Mouse (Mus musculus) heart, embryonic 12.5 days (tissue): ENCODE results near the gene Serpinc1. TPM values are rescaled to one million over a fixed set of nuclear protein-coding genes. Genes with fewer than 3 reads are reported as not detected.
"Not testable (repeated sequence)": the region's sequence is repeated elsewhere in the genome, so short reads cannot be mapped to it uniquely, and the experiment has no call there.

Source experiments
- ATAC-seq: fragments of 200-750 bp; cut with Nextera tagmentation; 2 replicates; pipeline ENCODE4 v1.8.0; 2017; ENCODE audit warnings: moderate TSS enrichment, moderate library complexity; ENCODE audit not compliant: insufficient number of reproducible peaks, low FRiP score
- H3K27ac ChIP-seq: fragments of 300-500 bp; sonication (generic); 2 replicates; pipeline ENCODE4 v1.5.1; 2016; ENCODE audit warnings: mild to moderate bottlenecking, moderate library complexity; ENCODE audit not compliant: poor library complexity, severe bottlenecking
- H3K27me3 ChIP-seq: fragments of 300-500 bp; sonication (generic); replicated peaks from 2 replicates; pipeline ENCODE4 v1.6.1; 2016; ENCODE audit warnings: mild to moderate bottlenecking, moderate library complexity
- H3K36me3 ChIP-seq: fragments of 300-500 bp; sonication (generic); 2 replicates; pipeline ENCODE4 v1.6.1; 2016; ENCODE audit warnings: mild to moderate bottlenecking, moderate library complexity
- H3K4me1 ChIP-seq: fragments of 300-500 bp; sonication (generic); replicated peaks from 2 replicates; pipeline ENCODE4 v1.6.1; 2016; ENCODE audit warnings: mild to moderate bottlenecking
- H3K4me2 ChIP-seq: fragments of 300-500 bp; sonication (generic); 2 replicates; pipeline ENCODE4 v1.6.1; 2016; ENCODE audit warnings: mild to moderate bottlenecking, moderate library complexity
- H3K4me3 ChIP-seq: fragments of 300-500 bp; sonication (generic); 2 replicates; pipeline ENCODE4 v1.5.1; 2016; ENCODE audit warnings: mild to moderate bottlenecking
- H3K9ac ChIP-seq: fragments of 300-500 bp; sonication (generic); 2 replicates; pipeline ENCODE4 v1.6.1; 2016; ENCODE audit warnings: mild to moderate bottlenecking, moderate library complexity
- H3K9me3 ChIP-seq: fragments of 300-500 bp; sonication (generic); replicated peaks from 2 replicates; pipeline ENCODE4 v1.6.1; 2016; ENCODE audit warnings: mild to moderate bottlenecking, moderate library complexity
- WGBS: fragments of 180-500 bp; shearing (Covaris S2); methylation state at CpG from one replicate; pipeline ENCODE4 v1.1.7; 2016; 5-methylcytosine and 5-hydroxymethylcytosine counted together
- polyA plus RNA-seq: library from polyadenylated mRNA; unstranded; fragments of >200 nt; fragmentation: Nextera tagmentation; extraction: Ambion mirVana; gene quantifications from 2 replicates; pipeline ENCODE4 v1.2.1, GENCODE M21; 2016

Serpinc1 gene
- polyA plus RNA-seq, 1 experiment from 2014 or later = 2.3 TPM

DNA sequence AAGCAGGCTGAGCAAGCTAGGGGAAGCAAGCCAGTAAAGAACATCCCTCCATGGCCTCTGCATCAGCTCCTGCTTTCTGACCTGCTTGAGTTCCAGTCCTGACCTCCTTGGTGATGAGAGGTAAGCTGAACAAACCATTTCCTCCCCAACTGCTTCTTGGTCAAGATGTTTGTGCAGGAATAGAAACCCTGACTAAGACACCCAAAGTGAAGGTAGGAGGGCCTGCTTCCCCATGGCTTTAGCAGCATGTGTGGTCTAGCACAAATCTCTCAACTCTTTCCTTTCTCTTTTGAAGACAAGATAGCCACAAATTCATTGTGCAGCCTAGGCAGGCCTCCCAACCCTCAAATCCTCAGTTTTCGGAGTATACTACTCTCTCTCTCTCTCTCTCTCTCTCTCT, 6.3 kb downstream of the Serpinc1 start:
- not testable (repeated sequence) for H3K36me3 ChIP-seq, H3K4me1 ChIP-seq, H3K4me3 ChIP-seq, H3K27me3 ChIP-seq, H3K27ac ChIP-seq, H3K9ac ChIP-seq, H3K9me3 ChIP-seq, H3K4me2 ChIP-seq, ATAC-seq
- 73% methylated on average over 1 of the region's 1 CpGs for whole genome bisulfite sequencing

DNA sequence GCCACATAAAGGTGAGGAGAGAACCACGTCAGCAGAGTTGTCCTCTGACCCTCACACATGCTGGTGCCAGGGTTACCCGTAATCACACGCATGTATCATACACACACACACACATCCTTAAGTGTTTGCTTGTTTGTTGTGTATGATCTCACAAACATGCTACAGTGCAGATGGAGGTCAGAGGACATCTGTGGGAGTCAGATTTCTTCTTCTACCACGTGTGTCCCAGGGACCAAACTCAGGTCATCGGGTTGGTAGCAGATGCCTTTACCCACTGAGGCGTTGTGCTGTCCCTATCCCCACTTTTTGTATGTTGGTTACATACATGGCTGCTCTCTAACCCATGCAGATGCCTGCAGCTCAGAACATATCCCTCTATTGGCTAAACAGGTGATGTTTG, 7.1 kb downstream of the Serpinc1 start:
- no peaks in the 10 kb centered on the region for H3K27me3 ChIP-seq
- H3K4me1 ChIP-seq = no peaks in the 10 kb centered on the region
- ATAC-seq = no peak
- H3K36me3 ChIP-seq = no peaks in the 10 kb centered on the region
- no peak overlapping the region for H3K9ac ChIP-seq
- no peak overlapping the region for H3K4me2 ChIP-seq
- H3K4me3 ChIP-seq = no peak overlapping the region
- H3K27ac ChIP-seq = no peak overlapping the region
- WGBS = 80% methylated on average over 6 of the region's 6 CpGs
- no peaks in the 10 kb centered on the region for H3K9me3 ChIP-seq

DNA sequence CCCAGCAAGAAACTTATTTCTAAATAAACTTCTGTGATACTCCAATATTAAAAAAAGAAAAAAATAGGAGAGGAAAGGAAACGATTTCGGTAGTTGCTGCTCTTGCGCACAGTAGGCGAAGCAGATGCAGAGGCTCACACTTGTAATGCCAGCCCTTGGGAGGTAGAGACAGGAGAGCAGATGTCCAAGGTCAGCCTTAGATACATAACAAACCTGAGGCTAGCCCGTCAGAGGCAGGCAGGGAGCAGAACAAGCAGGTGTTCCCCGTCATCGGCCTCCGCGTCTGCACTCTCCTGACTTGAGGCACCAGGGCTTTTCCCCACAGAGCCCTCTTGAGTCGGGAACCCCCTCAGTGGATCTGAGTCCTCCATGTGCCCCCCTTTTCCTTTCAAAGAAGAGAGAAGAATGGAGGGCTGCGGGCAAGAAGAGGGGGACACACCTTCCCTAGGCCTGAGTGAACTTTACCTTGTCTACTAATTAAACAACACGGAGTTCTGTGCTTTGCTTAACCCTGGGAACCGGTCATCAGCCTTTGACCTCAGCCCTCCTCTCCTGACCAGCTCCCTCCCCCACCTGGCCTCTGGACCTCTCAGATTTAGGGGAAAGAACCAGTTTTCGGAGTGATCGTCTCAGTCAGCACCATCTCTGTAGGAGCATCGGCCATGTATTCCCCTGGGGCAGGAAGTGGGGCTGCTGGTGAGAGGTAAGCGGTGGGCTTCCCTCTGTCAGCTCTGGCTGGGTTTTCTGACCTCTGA, 8.7 kb downstream of the Serpinc1 start:
- Histone ChIP-seq H3K27ac (no peak overlapping the region), H3K36me3 (no peaks in the 10 kb centered on the region), H3K9me3 (no peaks in the 10 kb centered on the region), H3K4me1 (no peaks in the 10 kb centered on the region), H3K4me2 (no peak overlapping the region), H3K4me3 (no peak overlapping the region), H3K9ac (no peak overlapping the region), H3K27me3 (no peaks in the 10 kb centered on the region)
- 79% methylated on average over 17 of the region's 17 CpGs for WGBS
- ATAC-seq = no peak

DNA sequence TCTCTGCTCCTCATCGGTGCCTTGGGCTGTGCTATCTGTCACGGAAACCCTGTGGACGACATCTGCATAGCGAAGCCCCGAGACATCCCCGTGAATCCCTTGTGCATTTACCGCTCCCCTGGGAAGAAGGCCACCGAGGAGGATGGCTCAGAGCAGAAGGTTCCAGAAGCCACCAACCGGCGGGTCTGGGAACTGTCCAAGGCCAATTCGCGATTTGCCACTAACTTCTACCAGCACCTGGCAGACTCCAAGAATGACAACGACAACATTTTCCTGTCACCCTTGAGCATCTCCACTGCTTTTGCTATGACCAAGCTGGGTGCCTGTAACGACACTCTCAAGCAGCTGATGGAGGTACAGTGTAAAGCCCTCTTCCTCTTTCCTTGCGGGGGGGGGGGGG, 11.0 kb downstream of the Serpinc1 start:
- Histone ChIP-seq H3K27me3 (no peaks in the 10 kb centered on the region), H3K9ac (no peak overlapping the region), H3K27ac (no peak overlapping the region), H3K36me3 (no peaks in the 10 kb centered on the region), H3K4me1 (no peaks in the 10 kb centered on the region), H3K4me3 (no peak overlapping the region), H3K9me3 (no peaks in the 10 kb centered on the region), H3K4me2 (no peak overlapping the region)
- WGBS = 80% methylated on average over 15 of the region's 15 CpGs
- ATAC-seq = no peak

DNA sequence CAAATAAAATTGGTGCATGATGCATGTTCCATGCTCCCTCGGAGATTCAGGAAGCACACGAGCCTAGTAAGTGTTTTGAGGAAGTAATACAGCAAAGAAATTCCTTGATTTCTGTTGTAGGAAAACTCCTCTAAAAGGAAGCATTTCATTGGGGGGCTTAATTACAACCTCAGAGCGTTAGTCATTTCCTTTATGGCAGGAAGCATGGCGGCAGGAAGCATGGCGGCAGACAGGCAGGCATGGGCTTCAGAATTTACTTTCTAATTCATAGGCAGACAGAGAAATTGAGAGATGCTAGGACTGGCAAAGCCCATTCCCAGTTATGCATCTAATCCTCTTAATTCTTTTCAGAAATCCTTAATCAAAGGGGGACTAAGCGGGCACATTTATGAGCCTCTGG, 15.5 kb downstream of the Serpinc1 start:
- 81% methylated on average over 6 of the region's 6 CpGs for WGBS
- no peak overlapping the region for H3K4me2 ChIP-seq
- H3K27me3 ChIP-seq = no peaks in the 10 kb centered on the region
- no peak overlapping the region for H3K27ac ChIP-seq
- no peaks in the 10 kb centered on the region for H3K36me3 ChIP-seq
- H3K9ac ChIP-seq = no peak overlapping the region
- H3K4me3 ChIP-seq = no peak overlapping the region
- peaks cover 11% of the 10 kb centered on the region for H3K4me1 ChIP-seq
- no peak for ATAC-seq
- no peaks in the 10 kb centered on the region for H3K9me3 ChIP-seq

DNA sequence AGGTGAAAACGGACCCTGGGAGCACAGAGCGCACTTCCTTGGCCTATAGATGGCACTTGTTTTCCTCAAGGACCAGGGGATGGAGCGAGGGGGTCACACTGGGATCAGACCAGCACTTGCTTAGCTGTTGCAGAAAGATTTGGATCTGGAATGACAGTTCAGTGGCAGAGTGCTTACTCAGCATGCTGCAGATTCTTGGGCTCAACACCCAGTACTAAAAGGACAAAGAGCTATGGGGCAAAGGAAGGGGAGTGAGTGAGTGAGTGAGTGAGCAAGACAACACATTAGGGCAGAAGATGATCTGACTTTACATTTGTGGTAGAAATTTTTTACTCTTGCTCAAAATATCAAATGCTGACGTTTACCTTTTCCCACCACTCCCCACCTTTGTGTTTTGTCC, 26.6 kb downstream of the Serpinc1 start:
- H3K9ac ChIP-seq = no peak overlapping the region
- H3K9me3 ChIP-seq = no peaks in the 10 kb centered on the region
- peaks cover 39% of the 10 kb centered on the region for H3K36me3 ChIP-seq
- H3K4me2 ChIP-seq = no peak overlapping the region
- no peak overlapping the region for H3K27ac ChIP-seq
- H3K27me3 ChIP-seq = no peaks in the 10 kb centered on the region
- no peak overlapping the region for H3K4me3 ChIP-seq
- no peaks in the 10 kb centered on the region for H3K4me1 ChIP-seq
- WGBS = 75% methylated on average over 4 of the region's 4 CpGs
- no peak for ATAC-seq

DNA sequence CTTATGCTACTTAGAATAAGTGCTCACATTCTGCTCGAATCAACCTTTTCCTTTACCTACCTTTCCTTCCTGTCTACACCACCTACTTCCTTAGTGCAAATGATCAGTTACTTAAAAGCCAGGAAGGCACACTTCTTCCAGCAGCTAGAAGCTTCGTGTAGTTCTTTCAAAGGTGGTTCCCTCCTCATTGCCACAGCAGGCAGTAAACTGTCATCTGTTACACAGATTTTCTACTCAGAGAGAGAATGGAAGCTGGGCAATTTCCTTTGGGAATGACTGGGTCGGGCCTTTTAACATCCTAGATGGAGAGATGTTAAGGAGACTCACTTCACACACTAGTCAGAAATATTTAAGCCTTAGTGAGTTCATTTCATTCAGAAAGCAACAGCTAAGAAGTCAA, 27.1 kb downstream of the Serpinc1 start:
- no peak overlapping the region for H3K4me2 ChIP-seq
- no peak overlapping the region for H3K4me3 ChIP-seq
- no peak for ATAC-seq
- H3K27me3 ChIP-seq = no peaks in the 10 kb centered on the region
- no peak overlapping the region for H3K9ac ChIP-seq
- 64% methylated on average over 3 of the region's 3 CpGs for WGBS
- no peaks in the 10 kb centered on the region for H3K4me1 ChIP-seq
- H3K36me3 ChIP-seq = peaks cover 36% of the 10 kb centered on the region
- no peaks in the 10 kb centered on the region for H3K9me3 ChIP-seq
- H3K27ac ChIP-seq = no peak overlapping the region

DNA sequence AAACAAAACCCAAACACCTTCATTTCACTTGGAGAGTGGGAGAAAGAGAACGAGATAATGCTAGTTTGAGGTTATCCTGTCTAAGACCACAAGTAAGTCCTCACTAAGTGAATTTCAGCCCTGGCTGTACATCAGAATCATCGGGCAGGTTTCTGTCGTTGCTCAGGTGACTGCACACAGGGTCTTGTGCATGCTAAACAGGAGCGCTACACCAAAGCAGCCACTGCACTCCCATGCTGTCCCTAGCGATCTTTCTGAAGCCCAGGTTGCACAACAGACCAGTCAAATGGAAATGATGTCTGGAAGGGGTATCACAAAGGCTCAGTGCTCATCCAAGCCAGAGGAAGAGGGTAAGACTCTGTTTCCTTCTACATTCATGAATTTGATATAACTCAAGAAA, 28.1 kb downstream of the Serpinc1 start:
- 81% methylated on average over 5 of the region's 5 CpGs for WGBS
- ATAC-seq = no peak
- H3K4me3 ChIP-seq = no peak overlapping the region
- no peak overlapping the region for H3K4me2 ChIP-seq
- H3K9ac ChIP-seq = no peak overlapping the region
- H3K27me3 ChIP-seq = no peaks in the 10 kb centered on the region
- H3K27ac ChIP-seq = no peak overlapping the region
- H3K36me3 ChIP-seq = peaks cover 38% of the 10 kb centered on the region
- no peaks in the 10 kb centered on the region for H3K9me3 ChIP-seq
- no peaks in the 10 kb centered on the region for H3K4me1 ChIP-seq

DNA sequence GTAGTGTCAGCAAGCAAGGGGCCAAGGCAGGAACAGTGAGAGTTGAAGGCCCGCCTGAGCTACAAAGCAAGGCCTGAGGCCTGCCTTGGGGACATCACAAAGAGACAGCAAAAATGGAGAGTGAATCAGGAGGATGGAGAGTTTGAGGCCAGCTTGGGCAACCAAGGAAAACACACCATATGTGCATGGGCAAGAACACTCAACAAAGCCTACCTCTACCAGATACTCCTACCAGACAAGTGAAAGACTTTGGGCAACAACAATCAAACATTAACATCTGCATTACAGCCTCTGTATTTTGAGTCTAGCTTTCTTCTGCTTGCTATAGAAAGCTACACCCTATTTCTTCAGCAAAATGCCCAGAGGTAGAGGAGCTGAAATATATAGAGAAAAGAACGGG, 29.7 kb downstream of the Serpinc1 start:
- Histone ChIP-seq H3K9ac (no peak overlapping the region), H3K4me3 (no peak overlapping the region), H3K27ac (no peak overlapping the region), H3K4me1 (no peaks in the 10 kb centered on the region), H3K36me3 (peaks cover 44% of the 10 kb centered on the region), H3K4me2 (no peak overlapping the region), H3K9me3 (no peaks in the 10 kb centered on the region), H3K27me3 (no peaks in the 10 kb centered on the region)
- ATAC-seq = no peak
- WGBS = 95% methylated on average over 2 of the region's 2 CpGs

DNA sequence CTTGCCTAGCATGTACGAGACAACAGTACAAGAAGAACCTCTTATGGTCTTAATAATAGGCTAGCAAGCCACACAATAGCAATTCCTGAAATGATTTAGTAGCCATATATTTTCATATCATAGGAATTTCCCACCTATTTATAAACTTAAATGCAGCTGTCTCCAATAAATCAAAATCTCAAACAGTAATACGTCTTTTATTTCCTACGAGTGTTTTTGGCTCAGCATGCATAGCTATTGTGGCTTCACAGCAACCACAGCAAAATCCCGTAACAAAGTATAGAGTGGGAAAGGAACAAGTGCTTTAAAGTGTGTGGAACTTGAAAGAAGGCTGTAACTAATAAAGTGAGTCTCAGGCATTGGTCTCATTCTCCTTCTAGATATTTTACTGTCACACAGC, 32.1 kb downstream of the Serpinc1 start:
- 0 out of 2 replicates have a peak, but pooled peaks cover 2% of the 10 kb centered on the region for H3K4me1 ChIP-seq
- H3K27me3 ChIP-seq = no peaks in the 10 kb centered on the region
- no peak overlapping the region for H3K9ac ChIP-seq
- ATAC-seq = no peak
- H3K36me3 ChIP-seq = peaks cover 36% of the 10 kb centered on the region
- no peak overlapping the region for H3K4me2 ChIP-seq
- H3K4me3 ChIP-seq = no peak overlapping the region
- 91% methylated on average over 4 of the region's 4 CpGs for WGBS
- H3K9me3 ChIP-seq = no peaks in the 10 kb centered on the region
- no peak overlapping the region for H3K27ac ChIP-seq

DNA sequence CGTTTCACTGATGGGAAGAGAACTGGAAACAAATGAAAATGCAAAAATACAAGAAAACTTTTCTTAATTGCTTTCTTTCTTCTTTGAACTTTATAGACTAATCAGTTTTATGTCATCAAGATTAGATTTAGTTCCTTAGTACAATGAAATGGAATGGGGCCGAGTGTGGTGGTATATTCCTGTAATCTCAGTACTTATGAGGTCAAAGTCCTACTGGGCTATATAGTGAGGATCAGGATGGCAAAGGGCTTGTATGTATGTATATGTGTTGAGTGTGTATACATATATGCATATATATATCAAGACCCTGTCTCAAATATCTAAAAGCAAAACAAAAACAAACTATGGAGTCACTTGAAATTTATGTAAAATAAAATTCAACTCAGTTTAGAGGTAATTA, 38.0 kb downstream of the Serpinc1 start:
- Histone ChIP-seq H3K27ac (no peak overlapping the region), H3K9me3 (no peaks in the 10 kb centered on the region), H3K27me3 (no peaks in the 10 kb centered on the region), H3K36me3 (peaks cover 50% of the 10 kb centered on the region), H3K4me3 (no peak overlapping the region), H3K9ac (no peak overlapping the region), H3K4me1 (0 out of 2 replicates have a peak, but pooled peaks cover 4% of the 10 kb centered on the region), H3K4me2 (no peak overlapping the region)
- 80% methylated on average over 2 of the region's 2 CpGs for WGBS
- ATAC-seq = no peak

DNA sequence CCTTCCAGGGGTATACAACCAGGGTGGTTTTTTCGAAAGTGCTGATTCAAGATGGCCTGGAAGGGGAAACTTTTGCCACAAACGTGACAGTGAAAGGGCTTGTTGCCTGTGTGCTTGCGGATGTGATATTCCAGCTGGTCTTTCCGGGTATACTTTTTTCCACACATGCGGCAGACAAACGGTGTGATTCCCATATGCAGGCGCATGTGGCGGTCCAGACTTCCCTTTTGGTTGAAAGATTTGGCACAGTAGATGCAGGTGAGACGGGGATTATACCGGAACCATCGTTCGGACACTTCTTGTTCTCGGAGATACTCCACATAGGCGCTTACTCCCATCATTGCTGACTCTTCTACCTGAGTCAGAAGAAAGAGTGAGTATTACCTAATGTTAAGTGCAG, 41.7 kb downstream of the Serpinc1 start:
- no peak overlapping the region for H3K27ac ChIP-seq
- no peaks in the 10 kb centered on the region for H3K27me3 ChIP-seq
- H3K36me3 ChIP-seq = peaks cover 33% of the 10 kb centered on the region
- no peaks in the 10 kb centered on the region for H3K9me3 ChIP-seq
- ATAC-seq = no peak
- H3K4me3 ChIP-seq = no peak overlapping the region
- 90% methylated on average over 14 of the region's 14 CpGs for WGBS
- 0 out of 2 replicates have a peak, but pooled peaks cover 7% of the 10 kb centered on the region for H3K4me1 ChIP-seq
- H3K9ac ChIP-seq = no peak overlapping the region
- no peak overlapping the region for H3K4me2 ChIP-seq
